Mouse (Mus musculus): Measurements from ENCODE around the gene Txk. TPM values are rescaled to one million over a fixed set of nuclear protein-coding genes. Genes with fewer than 3 reads are reported as not detected.

Gene Txk
- polyA plus RNA-seq (2015; fragmentation: Nextera tagmentation; extraction: Ambion mirVana) = 0.56 and 2.0 TPM in 2 replicates

GRCm38 (mm10) chr5:72752585-72752984, at the start of gene Txk:
Gene Txk (minus strand): TSS chr5:72752777.
- Histone ChIP-seq H3K36me3 (ENCODE audit: control insufficient read depth, insufficient read depth) (no peaks in the 10 kb centered on the region; the same call in 1 of the 2 replicates), H3K4me1 (ENCODE audit: control insufficient read depth, insufficient read depth, low read length) (no peaks in the 10 kb centered on the region; the same call in 1 of the 2 replicates), H3K4me3 (ENCODE audit: low read length) (no peak within 1 kb of the TSS), H3K27ac (ENCODE audit: low read length) (no peak within 1 kb of the TSS), H3K9me3 (replicated peaks; ENCODE audit: control insufficient read depth, low read length) (no peaks in the 10 kb centered on the region), H3K27me3 (ENCODE audit: control insufficient read depth, insufficient read depth, low read length) (no peaks in the 10 kb centered on the region), H3K4me2 (ENCODE audit: low read depth, low read length) (no peak within 1 kb of the TSS), H3K9ac (ENCODE audit: low read length) (no peak within 1 kb of the TSS)
- WGBS = 74% methylated on average over 5 of the region's 5 CpGs
- ATAC-seq (replicated peaks; ENCODE audit: extremely low read depth, insufficient read depth, low FRiP score) = no peak; the same call in 1 of the 2 replicates

DNA sequence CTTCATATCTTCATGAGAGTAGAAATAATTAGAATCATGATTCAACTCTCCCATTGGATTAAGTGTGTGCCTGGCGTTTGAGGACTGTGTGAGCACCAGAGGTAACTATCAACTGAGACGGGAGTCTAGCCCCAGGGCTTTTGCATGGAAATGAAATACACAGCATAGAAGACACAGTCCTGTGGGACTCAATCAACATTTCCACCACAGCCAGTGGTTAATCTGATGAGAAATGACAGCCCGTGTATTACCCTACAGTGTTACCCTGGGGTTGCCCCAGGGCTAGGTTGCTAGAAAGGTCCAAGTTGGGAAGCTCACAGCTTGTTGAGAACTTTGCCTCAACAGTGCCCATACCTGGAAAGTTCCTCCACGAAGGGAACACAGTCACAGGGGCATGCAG, 46.0 kb upstream of the Txk start:
- Histone ChIP-seq H3K27ac (ENCODE audit: low read length) (no peak overlapping the region), H3K4me3 (ENCODE audit: low read length) (no peak overlapping the region), H3K9me3 (replicated peaks; ENCODE audit: control insufficient read depth, low read length) (no peaks in the 10 kb centered on the region), H3K4me1 (ENCODE audit: control insufficient read depth, insufficient read depth, low read length) (peaks cover 20% of the 10 kb centered on the region), H3K4me2 (ENCODE audit: low read depth, low read length) (no peak overlapping the region), H3K36me3 (ENCODE audit: control insufficient read depth, insufficient read depth) (no peaks in the 10 kb centered on the region), H3K27me3 (ENCODE audit: control insufficient read depth, insufficient read depth, low read length) (no peaks in the 10 kb centered on the region), H3K9ac (ENCODE audit: low read length) (no peak overlapping the region)
- ATAC-seq (replicated peaks; ENCODE audit: extremely low read depth, insufficient read depth, low FRiP score) = no peak
- 75% methylated on average over 4 of the region's 4 CpGs for WGBS

GRCm38 (mm10) chr5:72796186-72796613, 43.6 kb upstream of the Txk start:
- peaks cover 7% of the 10 kb centered on the region; the same call in 1 of the 2 replicates for H3K4me1 ChIP-seq (ENCODE audit: control insufficient read depth, insufficient read depth, low read length)
- no peaks in the 10 kb centered on the region for H3K27me3 ChIP-seq (ENCODE audit: control insufficient read depth, insufficient read depth, low read length)
- H3K4me2 ChIP-seq (ENCODE audit: low read depth, low read length) = peak overlapping the region; percentile 60
- peak overlapping the region; percentile 64 for H3K9ac ChIP-seq (ENCODE audit: low read length)
- no peaks in the 10 kb centered on the region for H3K36me3 ChIP-seq (ENCODE audit: control insufficient read depth, insufficient read depth)
- ATAC-seq (replicated peaks; ENCODE audit: extremely low read depth, insufficient read depth, low FRiP score) = peak; percentile 35; the same call in 1 of the 2 replicates
- H3K4me3 ChIP-seq (ENCODE audit: low read length) = peak overlapping the region; percentile 44
- peak overlapping the region; percentile 73 for H3K27ac ChIP-seq (ENCODE audit: low read length)
- H3K9me3 ChIP-seq (replicated peaks; ENCODE audit: control insufficient read depth, low read length) = no peaks in the 10 kb centered on the region
- 19% methylated on average over 14 of the region's 14 CpGs for WGBS

DNA sequence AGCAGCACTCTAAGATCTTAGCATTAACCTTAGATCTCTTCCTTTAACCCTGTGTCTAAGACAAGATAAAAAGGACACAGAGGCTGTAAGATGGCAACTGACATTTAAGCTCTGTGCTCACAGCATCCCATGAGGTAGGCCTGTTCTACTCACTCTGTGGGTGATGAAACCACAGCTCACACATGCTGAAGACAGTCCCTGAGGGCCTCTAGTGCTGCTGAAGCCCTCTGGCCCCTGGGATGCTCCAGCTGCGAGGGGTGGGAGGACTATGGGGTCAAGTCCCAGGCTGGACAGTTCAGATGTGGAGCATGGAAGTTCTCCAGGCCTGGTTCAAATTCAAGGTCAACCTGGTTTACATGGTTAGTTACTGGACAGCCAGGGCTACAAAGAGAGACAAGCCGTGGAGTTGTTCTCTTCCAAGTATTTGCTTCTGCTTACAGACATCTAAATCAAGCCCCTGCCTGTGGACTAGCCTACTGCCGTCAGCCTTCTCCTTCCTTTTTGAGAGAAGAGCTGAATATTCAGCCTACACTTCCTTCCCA, 40.8 kb upstream of the Txk start:
- no peaks in the 10 kb centered on the region for H3K27me3 ChIP-seq (ENCODE audit: control insufficient read depth, insufficient read depth, low read length)
- no peak overlapping the region for H3K4me2 ChIP-seq (ENCODE audit: low read depth, low read length)
- no peaks in the 10 kb centered on the region for H3K9me3 ChIP-seq (replicated peaks; ENCODE audit: control insufficient read depth, low read length)
- H3K27ac ChIP-seq (ENCODE audit: low read length) = no peak overlapping the region
- 0 out of 2 replicates have a peak, but pooled peaks have one; percentile 29 for ATAC-seq (replicated peaks; ENCODE audit: extremely low read depth, insufficient read depth, low FRiP score)
- no peaks in the 10 kb centered on the region for H3K36me3 ChIP-seq (ENCODE audit: control insufficient read depth, insufficient read depth)
- H3K4me3 ChIP-seq (ENCODE audit: low read length) = no peak overlapping the region
- H3K9ac ChIP-seq (ENCODE audit: low read length) = no peak overlapping the region
- 79% methylated on average over 3 of the region's 3 CpGs for whole genome bisulfite sequencing
- 0 out of 2 replicates have a peak, but pooled peaks cover 4% of the 10 kb centered on the region for H3K4me1 ChIP-seq (ENCODE audit: control insufficient read depth, insufficient read depth, low read length)

DNA sequence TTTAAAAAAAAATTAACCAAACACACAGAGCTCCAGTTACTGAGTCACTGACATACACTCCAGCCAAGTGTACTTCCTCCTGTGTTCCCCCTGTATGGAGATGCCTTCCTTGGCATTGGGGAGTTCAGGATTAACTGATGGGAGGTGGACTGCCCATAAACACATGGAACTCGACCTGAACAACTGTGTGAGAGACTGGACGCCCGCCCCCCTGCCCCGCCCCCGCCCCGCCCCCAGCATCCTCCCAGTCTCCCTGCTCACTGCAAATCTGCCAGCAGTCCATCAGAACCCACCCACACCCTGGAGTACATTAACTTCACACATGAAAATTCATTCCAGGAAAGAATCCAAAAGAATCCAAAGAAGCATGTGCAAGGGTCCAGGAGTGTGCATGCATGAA, 39.2 kb upstream of the Txk start:
- Histone ChIP-seq H3K9me3 (replicated peaks; ENCODE audit: control insufficient read depth, low read length) (no peaks in the 10 kb centered on the region), H3K27me3 (ENCODE audit: control insufficient read depth, insufficient read depth, low read length) (no peaks in the 10 kb centered on the region), H3K4me2 (ENCODE audit: low read depth, low read length) (no peak overlapping the region), H3K4me3 (ENCODE audit: low read length) (no peak overlapping the region), H3K4me1 (ENCODE audit: control insufficient read depth, insufficient read depth, low read length) (0 out of 2 replicates have a peak, but pooled peaks cover 4% of the 10 kb centered on the region), H3K9ac (ENCODE audit: low read length) (no peak overlapping the region), H3K36me3 (ENCODE audit: control insufficient read depth, insufficient read depth) (no peaks in the 10 kb centered on the region), H3K27ac (ENCODE audit: low read length) (no peak overlapping the region)
- 17% methylated on average over 6 of the region's 6 CpGs for WGBS
- no peak for ATAC-seq (replicated peaks; ENCODE audit: extremely low read depth, insufficient read depth, low FRiP score)

GRCm38 (mm10) chr5:72791386-72791785, 38.8 kb upstream of the Txk start:
- H3K4me2 ChIP-seq (ENCODE audit: low read depth, low read length) = no peak overlapping the region
- no peaks in the 10 kb centered on the region for H3K9me3 ChIP-seq (replicated peaks; ENCODE audit: control insufficient read depth, low read length)
- H3K27me3 ChIP-seq (ENCODE audit: control insufficient read depth, insufficient read depth, low read length) = no peaks in the 10 kb centered on the region
- no peak overlapping the region for H3K27ac ChIP-seq (ENCODE audit: low read length)
- H3K4me1 ChIP-seq (ENCODE audit: control insufficient read depth, insufficient read depth, low read length) = 0 out of 2 replicates have a peak, but pooled peaks cover 4% of the 10 kb centered on the region
- no peak for ATAC-seq (replicated peaks; ENCODE audit: extremely low read depth, insufficient read depth, low FRiP score)
- no peaks in the 10 kb centered on the region for H3K36me3 ChIP-seq (ENCODE audit: control insufficient read depth, insufficient read depth)
- WGBS = 69% methylated on average over 4 of the region's 4 CpGs
- H3K4me3 ChIP-seq (ENCODE audit: low read length) = no peak overlapping the region
- H3K9ac ChIP-seq (ENCODE audit: low read length) = no peak overlapping the region

DNA sequence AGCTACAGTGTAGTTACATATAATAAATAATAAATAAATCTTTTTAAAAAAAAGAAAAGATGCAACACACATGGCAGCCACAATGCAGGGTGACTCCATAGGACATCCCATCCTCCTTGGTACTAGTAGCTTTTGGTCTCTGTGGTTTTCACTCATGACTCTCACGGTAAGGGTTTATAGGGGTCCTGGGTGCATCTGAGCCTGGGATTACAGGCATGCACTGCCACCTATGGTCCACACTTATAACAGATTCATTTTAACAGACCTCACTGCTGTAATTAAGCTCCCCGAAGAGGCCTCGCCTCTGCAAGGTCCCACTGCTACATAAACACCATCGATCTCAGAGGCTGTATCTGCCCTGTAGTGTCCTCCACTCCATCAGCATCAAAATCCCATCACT, 32.9 kb upstream of the Txk start:
- WGBS = 59% methylated on average over 4 of the region's 4 CpGs
- Histone ChIP-seq H3K9ac (ENCODE audit: low read length) (no peak overlapping the region), H3K4me2 (ENCODE audit: low read depth, low read length) (no peak overlapping the region), H3K4me1 (ENCODE audit: control insufficient read depth, insufficient read depth, low read length) (peaks cover 13% of the 10 kb centered on the region; the same call in 1 of the 2 replicates), H3K27me3 (ENCODE audit: control insufficient read depth, insufficient read depth, low read length) (no peaks in the 10 kb centered on the region), H3K9me3 (replicated peaks; ENCODE audit: control insufficient read depth, low read length) (no peaks in the 10 kb centered on the region), H3K4me3 (ENCODE audit: low read length) (no peak overlapping the region), H3K36me3 (ENCODE audit: control insufficient read depth, insufficient read depth) (no peaks in the 10 kb centered on the region), H3K27ac (ENCODE audit: low read length) (no peak overlapping the region)
- ATAC-seq (replicated peaks; ENCODE audit: extremely low read depth, insufficient read depth, low FRiP score) = no peak

DNA sequence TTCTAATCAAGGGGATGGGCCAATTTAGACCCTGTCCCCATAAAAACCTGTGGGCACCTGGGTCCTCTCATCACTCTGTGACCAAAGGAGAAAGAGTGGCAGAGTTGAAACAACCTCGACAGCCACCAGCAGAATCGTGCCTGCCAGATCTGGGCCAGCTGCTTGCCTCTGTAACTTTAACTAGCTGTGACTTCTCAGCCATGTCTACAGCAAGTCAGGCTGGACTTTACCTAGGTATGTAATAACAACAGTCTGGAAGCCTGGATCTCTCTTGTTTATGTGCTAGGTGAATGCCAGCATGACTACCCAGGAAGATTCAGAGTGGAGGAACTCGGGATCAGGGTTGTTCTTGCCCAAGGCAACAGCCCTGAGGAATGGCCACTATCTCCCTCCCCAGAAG, 32.1 kb upstream of the Txk start:
- Histone ChIP-seq H3K27me3 (ENCODE audit: control insufficient read depth, insufficient read depth, low read length) (no peaks in the 10 kb centered on the region), H3K4me1 (ENCODE audit: control insufficient read depth, insufficient read depth, low read length) (peaks cover 13% of the 10 kb centered on the region; the same call in 1 of the 2 replicates)
- 81% methylated on average over 3 of the region's 3 CpGs for WGBS

GRCm38 (mm10) chr5:72783957-72784356, 31.4 kb upstream of the Txk start:
- Histone ChIP-seq H3K27me3 (ENCODE audit: control insufficient read depth, insufficient read depth, low read length) (no peaks in the 10 kb centered on the region), H3K27ac (ENCODE audit: low read length) (no peak overlapping the region), H3K9ac (ENCODE audit: low read length) (no peak overlapping the region), H3K4me1 (ENCODE audit: control insufficient read depth, insufficient read depth, low read length) (peaks cover 13% of the 10 kb centered on the region; the same call in 1 of the 2 replicates), H3K9me3 (replicated peaks; ENCODE audit: control insufficient read depth, low read length) (no peaks in the 10 kb centered on the region), H3K36me3 (ENCODE audit: control insufficient read depth, insufficient read depth) (no peaks in the 10 kb centered on the region), H3K4me2 (ENCODE audit: low read depth, low read length) (no peak overlapping the region), H3K4me3 (ENCODE audit: low read length) (no peak overlapping the region)
- ATAC-seq (replicated peaks; ENCODE audit: extremely low read depth, insufficient read depth, low FRiP score) = no peak
- 73% methylated on average over 8 of the region's 8 CpGs for WGBS

More for the DNA sequence above, 32.1 kb upstream of the Txk start:
- Histone ChIP-seq H3K9me3 (replicated peaks; ENCODE audit: control insufficient read depth, low read length) (no peaks in the 10 kb centered on the region), H3K4me3 (ENCODE audit: low read length) (no peak overlapping the region), H3K4me2 (ENCODE audit: low read depth, low read length) (no peak overlapping the region), H3K36me3 (ENCODE audit: control insufficient read depth, insufficient read depth) (no peaks in the 10 kb centered on the region), H3K9ac (ENCODE audit: low read length) (no peak overlapping the region), H3K27ac (ENCODE audit: low read length) (no peak overlapping the region)
- no peak for ATAC-seq (replicated peaks; ENCODE audit: extremely low read depth, insufficient read depth, low FRiP score)

All from heart, embryonic 16.5 days (tissue).